Mouse (Mus musculus) MEL (cell line): ENCODE data around the gene 4930524B15Rik.
A peak's percentile ranks its signal among the peaks of the same experiment; 100 is the strongest.

ENCODE experiments used
- CTCF ChIP-seq, 3 experiments: IDR thresholded peaks in 2 of 3; conservative IDR thresholded peaks in 1 of 3; 2 replicates each; pipeline ENCODE4 v1.5.1; 2011 to 2012; ENCODE audit warnings: low read length in 3 of 3, low read depth in 2 of 3, mild to moderate bottlenecking in 2 of 3, improper control_type of control experiment in 1 of 3, inconsistent platforms in 1 of 3, mixed read lengths in 1 of 3, moderate library complexity in 1 of 3; ENCODE audit not compliant: control insufficient read depth in 1 of 3, insufficient read depth in 1 of 3, poor library complexity in 1 of 3, severe bottlenecking in 1 of 3
- EP300 ChIP-seq, 2 experiments: IDR thresholded peaks; 2 replicates each; pipeline ENCODE4 v1.6.1; 2011; ENCODE audit warnings: improper control_type of control experiment in 2 of 2, low read length in 2 of 2, low read depth in 1 of 2, mild to moderate bottlenecking in 1 of 2

GRCm38 (mm10) chr11:31949331-31949785 lies 16.0 kb upstream of the 4930524B15Rik start:
- TF ChIP-seq CTCF (IDR thresholded peaks at IDR 0.05 in 2 of 3, conservative IDR thresholded peaks at IDR 0.05 in 1 of 3; ENCODE audit: control insufficient read depth in 1 of 3, insufficient read depth in 1 of 3, low read depth in 2 of 3, low read length in 3 of 3, poor library complexity in 1 of 3, severe bottlenecking in 1 of 3) (peak; percentile 53 to 94 (median 74)), EP300 (IDR thresholded peaks at IDR 0.05; ENCODE audit: low read depth in 1 of 2, low read length in 2 of 2) (no peak)
